Mouse (Mus musculus) hindbrain, embryonic 11.5 days (tissue): Measurements from ENCODE around the gene Kcnj2. TPM values are rescaled to one million over a fixed set of nuclear protein-coding genes. Genes with fewer than 3 reads are reported as not detected.
A peak's percentile ranks its signal among the peaks of the same experiment; 100 is the strongest.

Source experiments
- ATAC-seq: fragments of 200-750 bp; cut with Nextera tagmentation; 2 replicates; pipeline ENCODE4 v1.8.0; 2017; ENCODE audit warnings: mild to moderate bottlenecking, moderate TSS enrichment, moderate library complexity; ENCODE audit not compliant: low FRiP score
- DNase-seq: peaks from one replicate; pipeline ENCODE4 v3.0.0-alpha.2; 2015; ENCODE audit warnings: low spot score
- H3K27ac ChIP-seq: fragments of 300-500 bp; sonication (generic); 2 replicates; pipeline ENCODE4 v1.5.1; 2014; ENCODE audit warnings: mild to moderate bottlenecking, low read depth, low read length
- H3K27me3 ChIP-seq: fragments of 300-500 bp; sonication (generic); 2 replicates; pipeline ENCODE4 v1.6.1; 2014; ENCODE audit warnings: mild to moderate bottlenecking, low read length, moderate library complexity, mixed read lengths; ENCODE audit not compliant: control insufficient read depth, insufficient read depth
- H3K36me3 ChIP-seq: fragments of 300-500 bp; sonication (generic); 2 replicates; pipeline ENCODE4 v1.6.1; 2014; ENCODE audit warnings: mild to moderate bottlenecking, low read length, moderate library complexity, mixed read lengths; ENCODE audit not compliant: control insufficient read depth, insufficient read depth
- H3K4me1 ChIP-seq: fragments of 300-500 bp; sonication (generic); replicated peaks from 2 replicates; pipeline ENCODE4 v1.6.1; 2014; ENCODE audit warnings: low read length, mixed read lengths; ENCODE audit not compliant: control insufficient read depth, insufficient read depth
- H3K4me2 ChIP-seq: fragments of 300-500 bp; sonication (generic); replicated peaks from 2 replicates; pipeline ENCODE4 v1.6.1; 2014; ENCODE audit warnings: mild to moderate bottlenecking, low read depth, low read length
- H3K4me3 ChIP-seq: fragments of 300-500 bp; sonication (generic); 2 replicates; pipeline ENCODE4 v1.5.1; 2014; ENCODE audit warnings: low read depth, low read length
- H3K9ac ChIP-seq: fragments of 300-500 bp; sonication (generic); 2 replicates; pipeline ENCODE4 v1.6.1; 2014; ENCODE audit warnings: low read depth, low read length
- H3K9me3 ChIP-seq: fragments of 300-500 bp; sonication (generic); 2 replicates; pipeline ENCODE4 v1.6.1; 2016; ENCODE audit warnings: low read length; ENCODE audit not compliant: control insufficient read depth
- WGBS: fragments of 180-500 bp; shearing (Covaris S2); extraction: QIAGEN DNeasy Blood & Tissue Kit; methylation state at CpG from one replicate; pipeline ENCODE4 v1.1.7; 2014; 5-methylcytosine and 5-hydroxymethylcytosine counted together
- polyA plus RNA-seq: library from polyadenylated mRNA; unstranded; fragments of >200 nt; fragmentation: Nextera tagmentation; extraction: Ambion mirVana; gene quantifications from 2 replicates; pipeline ENCODE4 v1.2.1, GENCODE M21; 2014

Gene Kcnj2
- 0.39 and 0.40 TPM in 2 replicates for polyA plus RNA-seq

GRCm38 (mm10) chr11:111065635-111066298 lies at the start of gene Kcnj2:
TSS of gene Kcnj2 (plus strand) at chr11:111066164.
- WGBS: under 1% methylated on average over 28 of the region's 28 CpGs
- DNase-seq (peak; percentile 94), ATAC-seq (peak; percentile 99)
- Histone ChIP-seq H3K36me3 (no peaks in the 10 kb centered on the region), H3K4me1 (no peaks in the 10 kb centered on the region), H3K27me3 (0 out of 2 replicates have a peak, but pooled peaks cover 2% of the 10 kb centered on the region), H3K27ac (no peak within 1 kb of the TSS; the same call in 1 of the 2 replicates), H3K4me2 (peak within 1 kb of the TSS; percentile 89), H3K9me3 (no peaks in the 10 kb centered on the region), H3K4me3 (peak within 1 kb of the TSS; percentile 61), H3K9ac (peak within 1 kb of the TSS; percentile 57)

DNA sequence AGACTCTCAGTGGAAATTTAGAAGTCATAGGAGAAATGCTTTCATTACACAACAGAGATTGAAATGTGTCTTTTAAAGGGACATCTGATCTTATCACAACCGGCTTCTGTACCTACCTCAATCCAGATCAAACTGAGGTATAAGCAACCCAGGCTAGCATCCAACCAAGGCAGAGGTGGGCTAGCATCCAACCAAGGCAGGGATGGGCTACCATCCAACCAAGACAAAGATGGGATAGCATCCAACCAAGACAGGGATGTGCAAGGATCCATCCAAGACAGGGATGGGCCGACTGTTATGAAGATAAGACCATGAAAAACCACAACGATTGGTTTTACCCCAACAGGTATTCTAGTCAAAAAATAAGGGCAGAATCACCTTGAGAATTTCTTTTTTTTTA lies 49.8 kb upstream of the Kcnj2 start:
- Histone ChIP-seq H3K36me3 (no peaks in the 10 kb centered on the region), H3K4me1 (no peaks in the 10 kb centered on the region), H3K4me2 (no peak overlapping the region), H3K27ac (no peak overlapping the region), H3K9ac (no peak overlapping the region), H3K9me3 (no peaks in the 10 kb centered on the region), H3K27me3 (no peaks in the 10 kb centered on the region), H3K4me3 (no peak overlapping the region)
- 92% methylated on average over 3 of the region's 3 CpGs for WGBS
- DNase-seq: no peak
- ATAC-seq: no peak

GRCm38 (mm10) chr11:111020211-111020610 lies 45.8 kb upstream of the Kcnj2 start:
- no peak for ATAC-seq
- WGBS: 31% methylated on average over 2 of the region's 2 CpGs
- no peaks in the 10 kb centered on the region for H3K9me3 ChIP-seq
- no peak overlapping the region for H3K27ac ChIP-seq
- no peaks in the 10 kb centered on the region for H3K4me1 ChIP-seq
- no peak overlapping the region for H3K4me3 ChIP-seq
- no peaks in the 10 kb centered on the region for H3K36me3 ChIP-seq
- no peak for DNase-seq
- no peak overlapping the region for H3K4me2 ChIP-seq
- H3K27me3 ChIP-seq: no peaks in the 10 kb centered on the region
- H3K9ac ChIP-seq: no peak overlapping the region

GRCm38 (mm10) chr11:111022681-111023281 lies 43.2 kb upstream of the Kcnj2 start:
- peak; percentile 64; the same call in 1 of the 2 replicates for ATAC-seq

DNA sequence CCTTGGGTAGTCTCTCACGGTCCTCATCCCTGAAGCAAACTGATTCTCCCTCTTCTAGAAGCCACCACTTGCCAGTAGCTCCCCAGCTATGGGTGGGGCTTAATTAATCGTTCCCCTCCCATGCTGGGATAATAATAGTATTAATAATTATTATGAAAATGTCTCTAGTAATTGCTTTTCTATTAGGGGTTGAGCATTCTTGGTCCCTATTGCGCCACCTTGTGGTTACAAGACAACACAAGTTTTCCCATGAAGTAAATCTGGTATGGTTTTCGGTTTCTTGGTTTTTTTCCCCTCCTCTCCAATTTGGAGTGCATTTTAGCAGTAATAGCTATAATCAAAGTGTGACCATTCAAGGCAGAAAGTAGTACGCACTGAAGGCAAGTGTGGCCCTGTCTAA lies 23.8 kb upstream of the Kcnj2 start:
- Histone ChIP-seq H3K4me2 (no peak overlapping the region), H3K27me3 (no peaks in the 10 kb centered on the region), H3K36me3 (no peaks in the 10 kb centered on the region), H3K27ac (no peak overlapping the region), H3K4me1 (no peaks in the 10 kb centered on the region), H3K9me3 (no peaks in the 10 kb centered on the region), H3K9ac (no peak overlapping the region), H3K4me3 (no peak overlapping the region)
- 48% methylated on average over 5 of the region's 5 CpGs for WGBS
- DNase-seq: peak; percentile 49
- ATAC-seq: no peak

More at GRCm38 (mm10) chr11:111022681-111023281, 43.2 kb upstream of the Kcnj2 start:
- Histone ChIP-seq H3K27me3 (no peaks in the 10 kb centered on the region), H3K4me2 (no peak overlapping the region), H3K4me1 (no peaks in the 10 kb centered on the region), H3K9me3 (no peaks in the 10 kb centered on the region), H3K27ac (no peak overlapping the region), H3K36me3 (no peaks in the 10 kb centered on the region), H3K4me3 (no peak overlapping the region), H3K9ac (no peak overlapping the region)
- DNase-seq: peak; percentile 30
- WGBS: 47% methylated on average over 8 of the region's 8 CpGs

DNA sequence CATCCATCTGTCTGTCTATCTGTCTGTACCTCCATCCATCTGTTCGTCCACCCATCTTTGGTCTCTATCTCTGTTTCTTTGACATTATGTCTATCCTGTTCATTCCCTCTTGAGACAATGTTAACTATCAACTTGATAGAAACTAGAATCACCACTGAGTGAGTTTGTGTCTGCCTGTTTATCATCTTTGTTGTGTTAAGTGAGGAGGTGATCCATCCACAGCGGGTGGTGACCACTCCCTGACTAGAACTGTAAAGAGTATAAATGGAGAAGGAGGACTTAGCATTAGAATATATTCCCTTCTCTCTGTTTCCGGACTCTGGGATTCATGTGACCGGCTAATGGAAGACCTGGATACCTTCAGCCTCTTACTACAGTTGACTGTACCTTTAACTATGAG lies 22.7 kb upstream of the Kcnj2 start:
- DNase-seq (no peak), ATAC-seq (no peak)
- no peaks in the 10 kb centered on the region for H3K4me1 ChIP-seq
- no peaks in the 10 kb centered on the region for H3K9me3 ChIP-seq
- H3K36me3 ChIP-seq: no peaks in the 10 kb centered on the region
- WGBS: 79% methylated on average over 4 of the region's 4 CpGs
- H3K4me2 ChIP-seq: no peak overlapping the region
- no peak overlapping the region for H3K4me3 ChIP-seq
- H3K27me3 ChIP-seq: no peaks in the 10 kb centered on the region
- H3K27ac ChIP-seq: no peak overlapping the region
- H3K9ac ChIP-seq: no peak overlapping the region

DNA sequence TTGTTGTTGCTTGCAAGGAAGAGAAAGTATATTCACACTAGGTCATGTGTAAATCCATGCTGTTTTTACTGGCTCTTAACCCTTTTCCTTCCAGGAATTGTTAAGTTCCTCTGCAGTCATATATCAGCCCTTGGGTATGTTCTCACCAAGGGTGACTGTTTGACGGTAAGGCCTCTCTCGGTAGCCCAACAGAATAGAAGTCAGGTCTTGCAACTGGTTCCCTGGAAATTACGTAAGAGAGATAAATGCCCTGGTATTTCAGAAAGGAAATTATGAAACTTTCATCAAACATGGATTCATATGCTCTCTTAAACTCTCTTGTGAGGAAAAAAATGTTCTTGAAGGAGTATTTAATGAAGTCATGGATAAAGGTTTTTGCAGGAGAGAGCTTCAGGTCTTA lies 11.7 kb upstream of the Kcnj2 start:
- H3K4me2 ChIP-seq: no peak overlapping the region
- no peaks in the 10 kb centered on the region for H3K27me3 ChIP-seq
- 91% methylated on average over 3 of the region's 3 CpGs for WGBS
- no peaks in the 10 kb centered on the region for H3K9me3 ChIP-seq
- H3K36me3 ChIP-seq: no peaks in the 10 kb centered on the region
- H3K27ac ChIP-seq: no peak overlapping the region
- no peak for ATAC-seq
- no peak for DNase-seq
- no peaks in the 10 kb centered on the region for H3K4me1 ChIP-seq
- no peak overlapping the region for H3K9ac ChIP-seq
- no peak overlapping the region for H3K4me3 ChIP-seq

DNA sequence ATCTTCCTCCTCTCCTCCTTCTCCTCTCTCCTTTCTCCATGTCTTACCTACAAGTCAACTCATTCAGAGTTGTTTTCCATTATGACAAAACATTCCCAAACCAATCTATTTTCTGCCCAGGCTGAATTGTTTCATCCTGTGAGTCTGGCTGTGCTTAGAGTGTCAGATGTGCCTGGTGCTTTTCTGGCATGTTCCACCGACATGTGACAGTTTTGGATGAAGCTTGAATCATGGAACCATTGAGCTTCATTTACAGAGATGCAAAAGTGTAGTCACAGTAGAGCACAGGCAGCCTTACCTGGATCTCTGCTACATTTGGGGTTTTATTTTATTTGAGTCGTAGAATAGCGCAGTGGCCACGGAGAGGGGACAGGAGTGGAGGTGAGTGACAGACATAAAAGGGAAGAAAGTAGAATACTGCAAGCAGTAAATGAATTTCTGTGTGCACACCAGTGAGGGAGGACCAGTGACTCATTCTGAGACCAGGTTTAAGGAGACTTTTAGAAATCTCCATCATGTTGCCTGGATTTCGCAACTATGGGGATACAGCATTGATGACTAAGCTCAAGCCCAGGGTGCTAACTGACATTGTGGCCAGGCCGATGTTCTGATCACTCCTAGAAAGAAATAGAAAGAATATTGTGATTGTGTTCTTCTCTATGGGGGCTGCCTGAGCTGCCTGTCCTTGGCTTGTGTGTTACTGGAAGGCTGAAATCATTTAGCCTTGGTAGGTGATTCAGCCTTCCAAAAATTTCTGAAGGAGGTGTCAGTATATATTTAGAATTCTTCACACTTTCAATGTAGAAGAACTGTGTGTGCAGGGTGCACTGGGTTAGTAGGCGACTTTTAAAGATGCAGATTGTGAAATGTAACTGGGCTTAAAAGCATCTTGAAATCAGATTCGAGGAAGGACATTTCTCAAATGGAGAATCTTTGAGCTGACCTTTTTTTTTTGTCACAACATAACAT lies 10.8 kb upstream of the Kcnj2 start:
- H3K27ac ChIP-seq: no peak overlapping the region
- no peaks in the 10 kb centered on the region for H3K36me3 ChIP-seq
- no peak overlapping the region for H3K4me3 ChIP-seq
- H3K27me3 ChIP-seq: no peaks in the 10 kb centered on the region
- no peak overlapping the region for H3K9ac ChIP-seq
- 93% methylated on average over 8 of the region's 8 CpGs for WGBS
- ATAC-seq (no peak), DNase-seq (no peak)
- no peaks in the 10 kb centered on the region for H3K4me1 ChIP-seq
- H3K4me2 ChIP-seq: no peak overlapping the region
- no peaks in the 10 kb centered on the region for H3K9me3 ChIP-seq
